Comparison of ENCODE assay signal across 25 mouse cellular contexts in the genomic region with DNA sequence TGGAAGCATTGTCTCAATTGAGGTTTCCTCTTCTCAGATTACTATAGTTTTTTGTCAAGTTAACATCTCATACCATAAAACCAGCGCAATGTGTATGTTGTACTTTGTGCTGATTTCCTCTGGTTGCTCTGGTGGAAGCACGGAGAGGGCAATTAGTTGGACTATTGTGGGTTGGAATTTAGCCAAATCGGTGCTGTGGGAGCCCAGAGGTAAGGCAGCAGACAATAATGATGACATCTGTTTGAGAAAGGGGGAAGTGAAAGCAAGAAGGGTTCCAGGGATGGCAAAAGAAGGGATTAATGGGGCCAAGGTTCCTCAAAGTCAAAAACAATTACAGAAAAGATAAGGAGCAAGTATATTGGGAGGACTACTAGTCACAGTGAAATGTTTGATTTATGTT. TPM values are rescaled to one million over a fixed set of nuclear protein-coding genes. Genes with fewer than 3 reads are reported as not detected.
DNase-seq lines count a peak whose midpoint lies in the region; ATAC-seq and TF ChIP-seq lines count a peak whose summit lies in the region.
"Had no signal": no experiment of that assay in that cellular context is flagged by ENCODE, and none has a peak within 500 bp of the region (broad histone marks: within the 10 kb centered on the region; RNA-seq: fewer than 3 reads in every experiment).

No protein-coding gene starts in this region.

- no peaks in the 10 kb centered on the region for H3K27me3 ChIP-seq in intestine, postnatal 0 days (replicated peaks; ENCODE audit: control insufficient read depth, insufficient read depth, low read length)
- no peaks in the 10 kb centered on the region for H3K27me3 ChIP-seq in intestine, embryonic 15.5 days (replicated peaks)
- no peaks in the 10 kb centered on the region for H3K27me3 ChIP-seq in MEL (ENCODE audit: control insufficient read depth in 1 of 2, insufficient read depth in 2 of 2, low read length in 2 of 2)
- H3K27me3 ChIP-seq: CH12.LX; embryonic facial prominence, embryonic 15.5 days; heart, embryonic 13.5 days; hindbrain, embryonic 13.5 days had no signal

- H3K79me2 ChIP-seq in MEL (ENCODE audit: control insufficient read depth, insufficient read depth, low read length, poor library complexity): no peaks in the 10 kb centered on the region

- no peak overlapping the region for H3K27ac ChIP-seq in intestine, postnatal 0 days (ENCODE audit: low read depth, low read length)
- H3K27ac ChIP-seq in intestine, embryonic 15.5 days: no peak overlapping the region
- H3K27ac ChIP-seq in MEL (ENCODE audit: control insufficient read depth, low read depth, low read length): no peak overlapping the region
- H3K27ac ChIP-seq: embryonic facial prominence, embryonic 15.5 days; forebrain, embryonic 10.5 days; heart, embryonic 13.5 days; hindbrain, embryonic 13.5 days; hindbrain, postnatal 0 days had no signal

- TF ChIP-seq POLR2A in MEL (IDR thresholded peaks at IDR 0.05; ENCODE audit: control insufficient read depth in 1 of 2, insufficient read depth in 1 of 2, low read depth in 1 of 2, low read length in 2 of 2, poor library complexity in 1 of 2): no peak

- no peak overlapping the region for H3K4me3 ChIP-seq in intestine, postnatal 0 days (ENCODE audit: low read depth, low read length)
- H3K4me3 ChIP-seq in intestine, embryonic 15.5 days (replicated peaks): no peak overlapping the region
- no peak overlapping the region for H3K4me3 ChIP-seq in MEL (ENCODE audit: control insufficient read depth in 1 of 2, insufficient read depth in 1 of 2, low read depth in 2 of 2, low read length in 2 of 2)
- H3K4me3 ChIP-seq: embryonic facial prominence, embryonic 15.5 days; erythroblast, embryonic 14.5 days; forebrain, embryonic 10.5 days; heart, embryonic 13.5 days; hindbrain, embryonic 13.5 days had no signal

- H3K9me3 ChIP-seq in intestine, postnatal 0 days (ENCODE audit: control insufficient read depth): no peaks in the 10 kb centered on the region
- no peaks in the 10 kb centered on the region for H3K9me3 ChIP-seq in intestine, embryonic 15.5 days
- no peaks in the 10 kb centered on the region for H3K9me3 ChIP-seq in MEL (replicated peaks; ENCODE audit: insufficient read depth, low read length)
- H3K9me3 ChIP-seq: embryonic facial prominence, embryonic 15.5 days; forebrain, embryonic 10.5 days; heart, embryonic 13.5 days; hindbrain, embryonic 13.5 days had no signal

- H3K4me1 ChIP-seq in intestine, postnatal 0 days (replicated peaks; ENCODE audit: control insufficient read depth, insufficient read depth, low read length): no peaks in the 10 kb centered on the region
- H3K4me1 ChIP-seq in intestine, embryonic 15.5 days (replicated peaks): no peaks in the 10 kb centered on the region
- peaks cover 0 to 7% of the 10 kb centered on the region in 2 experiments; a peak in 2 of 4 replicates for H3K4me1 ChIP-seq in MEL (ENCODE audit: control insufficient read depth in 1 of 2, insufficient read depth in 2 of 2, low read length in 2 of 2)
- H3K4me1 ChIP-seq: embryonic facial prominence, embryonic 15.5 days; forebrain, embryonic 10.5 days; heart, embryonic 13.5 days; hindbrain, embryonic 13.5 days had no signal

- 40% methylated on average over 3 of the region's 3 CpGs for WGBS in intestine, postnatal 0 days
- WGBS in intestine, embryonic 15.5 days: 59% methylated on average over 3 of the region's 3 CpGs

- no peak overlapping the region for H3K9ac ChIP-seq in intestine, postnatal 0 days (ENCODE audit: low read depth, low read length)
- H3K9ac ChIP-seq in intestine, embryonic 15.5 days: no peak overlapping the region
- H3K9ac ChIP-seq in MEL (ENCODE audit: control insufficient read depth, low read depth, low read length, poor library complexity, severe bottlenecking): no peak overlapping the region
- H3K9ac ChIP-seq: embryonic facial prominence, embryonic 15.5 days; heart, embryonic 13.5 days; hindbrain, embryonic 13.5 days had no signal

- peak; percentile 65 for DNase-seq in MEL (ENCODE audit: low read depth, low spot score)
- DNase-seq in cerebellum, postnatal 4 days (ENCODE audit: low spot score in 2 of 2): no peak
- DNase-seq: adrenal gland, adult 2 months; adrenal gland, postnatal 25 days; cerebellum, adult 18-20 months; cerebellum, adult 9-11 months; cerebellum, postnatal 36 days; embryo, embryonic 11 days; gastrocnemius, postnatal 14 days; heart, adult 11 months; heart, postnatal 36 days had no signal

- TF ChIP-seq CTCF in intestine, postnatal 0 days (IDR thresholded peaks at IDR 0.05; ENCODE audit: low read depth): no peak
- no peak for TF ChIP-seq CTCF in MEL (IDR thresholded peaks at IDR 0.05 in 2 of 3, conservative IDR thresholded peaks at IDR 0.05 in 1 of 3; ENCODE audit: control insufficient read depth in 1 of 3, insufficient read depth in 1 of 3, low read depth in 2 of 3, low read length in 3 of 3, poor library complexity in 1 of 3, severe bottlenecking in 1 of 3)

- peak; percentile 38; the same call in 1 of the 2 replicates for ATAC-seq in intestine, postnatal 0 days
- no peak for ATAC-seq in intestine, embryonic 15.5 days
- ATAC-seq in common myeloid progenitor, adult 5-6 weeks (replicated peaks; ENCODE audit: low read depth, poor library complexity, severe bottlenecking): peak; percentile 87
- ATAC-seq in megakaryocyte progenitor cell, adult 5-6 weeks (replicated peaks; ENCODE audit: poor library complexity): peak; percentile 85
- ATAC-seq in activated CD4-positive, CD25-positive, alpha-beta regulatory T cell, adult 4 months: no peak
- ATAC-seq: forebrain, embryonic 16.5 days; hindbrain, postnatal 0 days; Patski had no signal

- no peak for TF ChIP-seq RAD21 in MEL (IDR thresholded peaks at IDR 0.05; ENCODE audit: low read depth, low read length)

- no peak for TF ChIP-seq EP300 in MEL (IDR thresholded peaks at IDR 0.05; ENCODE audit: low read depth in 1 of 2, low read length in 2 of 2)

- H3K36me3 ChIP-seq in intestine, postnatal 0 days (ENCODE audit: control insufficient read depth, insufficient read depth): peaks cover 6% of the 10 kb centered on the region; the same call in 1 of the 2 replicates
- H3K36me3 ChIP-seq in intestine, embryonic 15.5 days: no peaks in the 10 kb centered on the region
- H3K36me3 ChIP-seq in MEL (ENCODE audit: control insufficient read depth in 1 of 2, insufficient read depth in 2 of 2, low read length in 2 of 2): peaks cover 5 to 10% of the 10 kb centered on the region in 2 experiments

- H3K4me2 ChIP-seq in intestine, postnatal 0 days (replicated peaks; ENCODE audit: low read depth): no peak overlapping the region
- H3K4me2 ChIP-seq in intestine, embryonic 15.5 days (replicated peaks): no peak overlapping the region
- H3K4me2 ChIP-seq: embryonic facial prominence, embryonic 15.5 days; heart, embryonic 13.5 days; hindbrain, embryonic 13.5 days had no signal

TF ChIP-seq in MEL, 35 proteins besides CTCF, POLR2A, EP300 and RAD21:
- TF ChIP-seq ZNF384 (IDR thresholded peaks at IDR 0.05; ENCODE audit: low read depth, low read length) (no peak), SIN3A (IDR thresholded peaks at IDR 0.05; ENCODE audit: low read length) (no peak), POLR2AphosphoS5 (IDR thresholded peaks at IDR 0.05; ENCODE audit: borderline replicate concordance, low read depth, low read length) (no peak), ETS1 (IDR thresholded peaks at IDR 0.05; ENCODE audit: low read depth, low read length) (peak; percentile 46; the same call in 1 of the 2 replicates)

RNA-seq across cellular contexts. Expression of a gene that starts 15.8 kb away (rescaled TPM):
- polyA plus RNA-seq in intestine, postnatal 0 days (2015; fragmentation: Nextera tagmentation; extraction: Ambion mirVana): 7.6 and 8.4 TPM in 2 replicates
- 15.7 and 16.9 TPM in 2 replicates for polyA plus RNA-seq in intestine, embryonic 15.5 days (2015; fragmentation: Nextera tagmentation; extraction: Ambion mirVana)
- total RNA-seq in MEL (2012; rRNA removed): 6.4 and 7.2 TPM in 2 replicates
- 10 to 100 TPM in 1 of 2 experiments, not detected in 1; 22.2 TPM for polyA plus RNA-seq in MEL (2012; ENCODE audit: insufficient read depth in 1 of 2, insufficient read length in 2 of 2, low read depth in 1 of 2, low replicate concordance in 2 of 2, missing spikeins in 1 of 2)
- 34.7 and 38.7 TPM in 2 replicates for total RNA-seq in common myeloid progenitor, adult 5-6 weeks (2017)
- 72.3 and 90.0 TPM in 2 replicates for total RNA-seq in megakaryocyte progenitor cell, adult 5-6 weeks (2015)
- total RNA-seq in megakaryocyte progenitor cell, adult 5-6 weeks (2017): 25.7 and 34.6 TPM in 2 replicates
- polyA plus RNA-seq in activated CD4-positive, CD25-positive, alpha-beta regulatory T cell, adult 4 months (2017; shearing (Covaris generic)): 1 to 10 TPM; 4.8 to 5.5 TPM

RNA-seq across cellular contexts. Expression of a gene that starts 35.2 kb away (rescaled TPM):
- 7.5 and 8.9 TPM in 2 replicates for polyA plus RNA-seq in intestine, postnatal 0 days (2015; fragmentation: Nextera tagmentation; extraction: Ambion mirVana)
- polyA plus RNA-seq in intestine, embryonic 15.5 days (2015; fragmentation: Nextera tagmentation; extraction: Ambion mirVana): 26.1 and 32.5 TPM in 2 replicates
- total RNA-seq in MEL (2012; rRNA removed): not detected in 2 replicates
- not detected for polyA plus RNA-seq in MEL (2012; ENCODE audit: insufficient read depth in 1 of 2, insufficient read length in 2 of 2, low read depth in 1 of 2, low replicate concordance in 2 of 2, missing spikeins in 1 of 2)
- total RNA-seq in common myeloid progenitor, adult 5-6 weeks (2017): not detected in 2 replicates
- total RNA-seq in megakaryocyte progenitor cell, adult 5-6 weeks (2015): not detected in 2 replicates
- total RNA-seq in megakaryocyte progenitor cell, adult 5-6 weeks (2017): not detected in 2 replicates
- polyA plus RNA-seq in activated CD4-positive, CD25-positive, alpha-beta regulatory T cell, adult 4 months (2017; shearing (Covaris generic)): not detected
- polyA plus RNA-seq: erythroblast, embryonic 14.5 days had no signal

Comparison
In these comparisons a context has a peak if more than half of its experiments do, and no peak if none do; other contexts are left out.
1. ATAC-seq: peak in intestine, postnatal 0 days (single experiment), common myeloid progenitor, adult 5-6 weeks (single experiment) and megakaryocyte progenitor cell, adult 5-6 weeks (single experiment); none in intestine, embryonic 15.5 days (single experiment) and activated CD4-positive, CD25-positive, alpha-beta regulatory T cell, adult 4 months (single experiment).